Mouse (Mus musculus): ENCODE data around the gene Vegfc. TPM values are rescaled to one million over a fixed set of nuclear protein-coding genes. Genes with fewer than 3 reads are reported as not detected.
A peak's percentile ranks its signal among the peaks of the same experiment; 100 is the strongest.

The Vegfc gene
- 6.8 and 7.3 TPM in 2 replicates for polyA plus RNA-seq (2014; fragmentation: Nextera tagmentation; extraction: Ambion mirVana)

DNA sequence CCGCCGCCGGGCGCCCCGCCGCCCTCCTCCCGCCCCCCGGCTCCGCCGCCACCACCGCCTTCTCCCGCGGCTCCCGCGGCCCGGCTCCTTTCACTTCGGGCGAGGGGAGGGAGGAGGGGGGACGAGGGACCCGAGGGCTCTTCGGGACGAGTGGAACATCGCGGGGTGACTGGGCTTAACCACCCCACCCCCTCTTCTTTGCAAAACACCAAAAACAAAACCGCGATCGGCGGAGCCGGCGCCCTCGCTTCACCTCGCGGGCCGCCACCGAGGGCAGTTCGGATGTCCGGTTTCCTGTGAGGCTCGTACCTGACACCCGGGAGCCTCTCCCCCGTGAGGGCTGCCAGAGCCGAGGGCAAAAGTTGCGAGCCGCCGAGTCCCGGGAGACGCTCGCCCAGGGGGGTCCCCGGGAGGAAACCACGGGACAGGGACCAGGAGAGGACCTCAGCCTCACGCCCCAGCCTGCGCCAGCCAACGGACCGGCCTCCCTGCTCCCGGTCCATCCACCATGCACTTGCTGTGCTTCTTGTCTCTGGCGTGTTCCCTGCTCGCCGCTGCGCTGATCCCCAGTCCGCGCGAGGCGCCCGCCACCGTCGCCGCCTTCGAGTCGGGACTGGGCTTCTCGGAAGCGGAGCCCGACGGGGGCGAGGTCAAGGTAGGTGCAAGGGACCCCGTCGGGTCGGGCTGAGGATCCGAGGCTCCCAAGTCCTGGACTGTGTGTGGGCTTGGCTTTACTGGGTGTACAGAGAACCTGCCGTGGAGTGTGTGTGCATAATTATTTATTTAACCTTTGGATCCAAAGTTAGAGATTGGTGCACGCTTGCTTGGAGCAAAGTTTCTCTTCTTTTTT lies at the start of gene Vegfc:
Gene Vegfc, plus strand, starts transcription at position 336 of the 850 bp plus-strand sequence.
- WGBS, result 0% methylated on average over 74 of the region's 79 CpGs
- ATAC-seq (replicated peaks; ENCODE audit: low FRiP score), result peak; percentile 70
- peak; percentile 72 for DNase-seq (ENCODE audit: low spot score)
- Histone ChIP-seq H3K4me2 (peak within 1 kb of the TSS; percentile 85), H3K27me3 (replicated peaks; ENCODE audit: control insufficient read depth, insufficient read depth, low read length) (peaks cover 6% of the 10 kb centered on the region; the same call in 1 of the 2 replicates), H3K27ac (ENCODE audit: low read depth, low read length) (peak within 1 kb of the TSS; percentile 84), H3K4me1 (replicated peaks; ENCODE audit: control insufficient read depth, insufficient read depth, low read length) (no peaks in the 10 kb centered on the region; the same call in 1 of the 2 replicates), H3K36me3 (ENCODE audit: control insufficient read depth, insufficient read depth, low read length) (no peaks in the 10 kb centered on the region), H3K4me3 (ENCODE audit: low read depth, low read length) (peak within 1 kb of the TSS; percentile 68), H3K9ac (ENCODE audit: low read depth, low read length) (peak within 1 kb of the TSS; percentile 67), H3K9me3 (ENCODE audit: control insufficient read depth, low read length) (no peaks in the 10 kb centered on the region)

DNA sequence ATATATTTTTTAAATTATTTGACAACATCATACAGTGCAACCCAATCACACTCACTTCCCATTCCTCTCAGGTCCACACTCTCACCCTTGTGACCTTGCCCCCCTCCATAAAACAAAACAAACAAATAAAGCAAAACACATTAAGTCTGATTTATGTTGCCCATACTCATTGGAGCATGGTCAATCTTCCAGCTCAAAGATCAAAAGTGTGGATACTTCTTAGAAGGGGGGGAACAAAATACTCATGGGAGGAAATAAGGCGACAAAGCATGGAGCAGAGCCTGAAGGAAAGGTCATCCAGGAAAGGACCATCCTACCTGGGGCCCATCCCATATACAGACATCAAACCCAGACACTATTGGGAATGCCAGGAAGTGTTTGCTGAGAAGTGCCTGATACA lies 42.8 kb upstream of the Vegfc start:
- Histone ChIP-seq H3K36me3 (ENCODE audit: control insufficient read depth, insufficient read depth, low read length) (no peaks in the 10 kb centered on the region), H3K27me3 (replicated peaks; ENCODE audit: control insufficient read depth, insufficient read depth, low read length) (no peaks in the 10 kb centered on the region), H3K4me3 (ENCODE audit: low read depth, low read length) (no peak overlapping the region), H3K27ac (ENCODE audit: low read depth, low read length) (no peak overlapping the region), H3K9me3 (ENCODE audit: control insufficient read depth, low read length) (no peaks in the 10 kb centered on the region), H3K4me2 (no peak overlapping the region), H3K9ac (ENCODE audit: low read depth, low read length) (no peak overlapping the region), H3K4me1 (replicated peaks; ENCODE audit: control insufficient read depth, insufficient read depth, low read length) (no peaks in the 10 kb centered on the region)
- ATAC-seq (replicated peaks; ENCODE audit: low FRiP score), result no peak
- DNase-seq (ENCODE audit: low spot score), result no peak
- WGBS, result 84% methylated on average over 1 of the region's 1 CpGs

DNA sequence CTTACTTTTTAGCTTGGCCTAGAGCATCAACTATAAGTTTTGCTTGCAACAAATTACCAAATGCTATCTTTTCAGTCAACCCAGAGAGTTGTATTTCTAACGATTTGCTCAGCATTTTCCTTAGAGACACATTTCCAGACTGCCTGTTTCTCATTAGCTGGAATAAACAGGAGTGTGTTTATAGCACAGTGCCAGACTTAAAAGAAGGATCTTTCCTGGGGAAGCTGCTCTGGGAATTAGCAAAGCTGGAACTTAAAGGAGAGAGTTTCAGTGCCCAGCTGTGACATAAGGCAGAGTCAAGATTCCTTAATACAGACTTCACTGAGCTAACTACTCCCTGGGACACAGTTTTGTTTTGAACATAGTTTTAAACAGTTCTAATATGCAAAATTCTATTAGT lies 34.8 kb upstream of the Vegfc start:
- ATAC-seq (replicated peaks; ENCODE audit: low FRiP score), result no peak
- DNase-seq (ENCODE audit: low spot score), result no peak
- no peak overlapping the region for H3K9ac ChIP-seq (ENCODE audit: low read depth, low read length)
- H3K27me3 ChIP-seq (replicated peaks; ENCODE audit: control insufficient read depth, insufficient read depth, low read length), result no peaks in the 10 kb centered on the region
- H3K4me2 ChIP-seq, result no peak overlapping the region
- 57% methylated on average over 1 of the region's 1 CpGs for WGBS
- H3K4me3 ChIP-seq (ENCODE audit: low read depth, low read length), result no peak overlapping the region
- no peaks in the 10 kb centered on the region for H3K36me3 ChIP-seq (ENCODE audit: control insufficient read depth, insufficient read depth, low read length)
- no peak overlapping the region for H3K27ac ChIP-seq (ENCODE audit: low read depth, low read length)
- no peaks in the 10 kb centered on the region for H3K4me1 ChIP-seq (replicated peaks; ENCODE audit: control insufficient read depth, insufficient read depth, low read length)
- H3K9me3 ChIP-seq (ENCODE audit: control insufficient read depth, low read length), result no peaks in the 10 kb centered on the region

DNA sequence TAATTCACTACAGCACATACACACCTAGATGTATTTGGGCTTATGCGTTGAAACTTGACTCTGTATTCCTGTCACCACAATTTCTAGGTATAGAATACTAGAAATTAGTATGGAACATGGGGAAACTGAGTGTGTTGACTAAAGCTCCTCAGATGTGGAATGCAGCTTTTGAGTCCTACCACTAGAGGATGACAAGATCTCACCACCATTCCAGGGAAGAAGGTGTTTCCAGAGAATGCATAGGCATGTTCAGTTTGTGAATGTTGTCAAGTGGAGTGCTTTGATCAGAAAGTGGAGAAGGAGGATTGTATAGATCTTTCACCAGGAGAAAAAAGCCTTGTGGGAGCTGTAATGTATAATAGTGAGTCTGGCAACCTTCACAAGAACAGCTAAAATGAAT lies 33.9 kb upstream of the Vegfc start:
- Histone ChIP-seq H3K4me2 (no peak overlapping the region), H3K9me3 (ENCODE audit: control insufficient read depth, low read length) (no peaks in the 10 kb centered on the region), H3K4me1 (replicated peaks; ENCODE audit: control insufficient read depth, insufficient read depth, low read length) (no peaks in the 10 kb centered on the region), H3K4me3 (ENCODE audit: low read depth, low read length) (no peak overlapping the region), H3K27ac (ENCODE audit: low read depth, low read length) (no peak overlapping the region), H3K9ac (ENCODE audit: low read depth, low read length) (no peak overlapping the region), H3K27me3 (replicated peaks; ENCODE audit: control insufficient read depth, insufficient read depth, low read length) (no peaks in the 10 kb centered on the region), H3K36me3 (ENCODE audit: control insufficient read depth, insufficient read depth, low read length) (no peaks in the 10 kb centered on the region)
- 88% methylated on average over 1 of the region's 1 CpGs for WGBS
- DNase-seq (ENCODE audit: low spot score) (no peak), ATAC-seq (replicated peaks; ENCODE audit: low FRiP score) (no peak)

DNA sequence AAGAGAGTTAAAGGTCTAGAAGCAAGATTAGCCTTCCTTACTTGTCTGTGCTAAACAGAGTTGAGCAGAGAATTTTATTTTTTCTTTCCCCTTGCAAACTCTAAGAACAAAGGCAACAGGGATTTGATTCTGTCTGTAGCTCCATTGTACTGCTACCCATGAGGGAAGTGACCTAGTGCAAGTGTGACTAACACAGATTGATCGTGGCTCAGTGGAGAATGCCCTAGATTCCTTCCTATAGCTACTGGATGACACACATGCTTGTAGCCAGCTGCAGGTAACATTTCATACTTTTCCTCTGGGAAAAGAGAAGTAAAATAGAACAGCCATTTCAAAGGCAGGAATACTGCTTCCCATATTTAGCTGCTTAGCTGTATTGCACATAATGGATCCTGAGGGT lies 24.2 kb upstream of the Vegfc start:
- no peak overlapping the region for H3K9ac ChIP-seq (ENCODE audit: low read depth, low read length)
- no peak overlapping the region for H3K27ac ChIP-seq (ENCODE audit: low read depth, low read length)
- H3K36me3 ChIP-seq (ENCODE audit: control insufficient read depth, insufficient read depth, low read length), result no peaks in the 10 kb centered on the region
- H3K27me3 ChIP-seq (replicated peaks; ENCODE audit: control insufficient read depth, insufficient read depth, low read length), result no peaks in the 10 kb centered on the region
- DNase-seq (ENCODE audit: low spot score), result no peak
- H3K9me3 ChIP-seq (ENCODE audit: control insufficient read depth, low read length), result no peaks in the 10 kb centered on the region
- H3K4me2 ChIP-seq, result no peak overlapping the region
- ATAC-seq (replicated peaks; ENCODE audit: low FRiP score), result no peak
- H3K4me1 ChIP-seq (replicated peaks; ENCODE audit: control insufficient read depth, insufficient read depth, low read length), result no peaks in the 10 kb centered on the region
- 49% methylated on average over 1 of the region's 1 CpGs for WGBS
- H3K4me3 ChIP-seq (ENCODE audit: low read depth, low read length), result no peak overlapping the region

DNA sequence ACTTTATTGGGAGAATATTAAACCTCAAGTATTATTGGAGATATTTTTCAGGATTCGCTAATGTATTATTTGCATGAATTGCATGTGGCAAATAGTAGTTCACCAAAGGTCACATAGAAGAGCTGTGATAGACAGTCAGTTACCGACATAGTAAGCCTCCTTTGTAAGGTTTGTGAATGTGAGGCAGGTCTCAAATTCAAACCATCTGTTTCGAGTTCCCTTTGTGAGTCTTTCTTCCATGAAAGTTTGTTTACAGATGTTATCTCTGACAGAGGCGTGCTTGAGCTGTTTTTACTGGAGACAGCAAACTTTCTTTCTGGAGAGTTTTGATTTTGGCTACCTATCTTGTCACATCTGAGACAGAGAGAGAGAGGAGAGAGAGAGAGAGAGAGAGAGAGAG lies 11.9 kb upstream of the Vegfc start:
- no peaks in the 10 kb centered on the region for H3K36me3 ChIP-seq (ENCODE audit: control insufficient read depth, insufficient read depth, low read length)
- 39% methylated on average over 4 of the region's 4 CpGs for WGBS
- ATAC-seq (replicated peaks; ENCODE audit: low FRiP score), result no peak

DNA sequence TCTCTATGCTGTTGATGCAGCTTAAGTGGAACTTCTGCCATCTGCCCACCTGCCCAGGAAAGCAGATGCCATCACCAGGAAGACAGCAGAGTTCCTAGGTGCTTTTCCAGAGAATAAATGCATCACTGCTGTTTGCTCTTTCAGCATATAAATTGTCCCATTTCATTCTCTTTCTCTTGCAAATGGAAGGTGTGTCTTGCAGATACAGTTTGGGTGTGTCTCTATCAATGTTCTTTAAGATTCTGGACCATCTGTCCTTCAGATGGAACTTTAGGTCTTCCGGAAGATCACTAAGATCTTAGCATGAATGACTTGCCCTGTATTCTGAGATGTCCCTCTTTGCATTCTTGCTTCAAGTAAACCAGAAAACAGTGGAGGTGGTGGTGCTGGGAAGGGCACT lies 1.1 kb upstream of the Vegfc start:
- H3K9me3 ChIP-seq (ENCODE audit: control insufficient read depth, low read length), result no peaks in the 10 kb centered on the region
- DNase-seq (ENCODE audit: low spot score), result no peak
- 60% methylated on average over 1 of the region's 1 CpGs for WGBS
- 0 out of 2 replicates have a peak, but pooled peaks have one; percentile 4 for ATAC-seq (replicated peaks; ENCODE audit: low FRiP score)
- no peaks in the 10 kb centered on the region; the same call in 1 of the 2 replicates for H3K4me1 ChIP-seq (replicated peaks; ENCODE audit: control insufficient read depth, insufficient read depth, low read length)
- no peak overlapping the region for H3K9ac ChIP-seq (ENCODE audit: low read depth, low read length)
- no peaks in the 10 kb centered on the region for H3K36me3 ChIP-seq (ENCODE audit: control insufficient read depth, insufficient read depth, low read length)
- H3K27me3 ChIP-seq (replicated peaks; ENCODE audit: control insufficient read depth, insufficient read depth, low read length), result peaks cover 6% of the 10 kb centered on the region; the same call in 1 of the 2 replicates
- H3K4me3 ChIP-seq (ENCODE audit: low read depth, low read length), result no peak overlapping the region
- H3K27ac ChIP-seq (ENCODE audit: low read depth, low read length), result no peak overlapping the region
- H3K4me2 ChIP-seq, result peak overlapping the region; percentile 85

More for the DNA sequence above, 11.9 kb upstream of the Vegfc start:
- no peaks in the 10 kb centered on the region for H3K27me3 ChIP-seq (replicated peaks; ENCODE audit: control insufficient read depth, insufficient read depth, low read length)
- no peaks in the 10 kb centered on the region for H3K4me1 ChIP-seq (replicated peaks; ENCODE audit: control insufficient read depth, insufficient read depth, low read length)
- DNase-seq (ENCODE audit: low spot score), result no peak
- H3K9ac ChIP-seq (ENCODE audit: low read depth, low read length), result no peak overlapping the region
- no peak overlapping the region for H3K4me3 ChIP-seq (ENCODE audit: low read depth, low read length)
- H3K4me2 ChIP-seq, result no peak overlapping the region
- H3K27ac ChIP-seq (ENCODE audit: low read depth, low read length), result no peak overlapping the region
- no peaks in the 10 kb centered on the region for H3K9me3 ChIP-seq (ENCODE audit: control insufficient read depth, low read length)

DNA sequence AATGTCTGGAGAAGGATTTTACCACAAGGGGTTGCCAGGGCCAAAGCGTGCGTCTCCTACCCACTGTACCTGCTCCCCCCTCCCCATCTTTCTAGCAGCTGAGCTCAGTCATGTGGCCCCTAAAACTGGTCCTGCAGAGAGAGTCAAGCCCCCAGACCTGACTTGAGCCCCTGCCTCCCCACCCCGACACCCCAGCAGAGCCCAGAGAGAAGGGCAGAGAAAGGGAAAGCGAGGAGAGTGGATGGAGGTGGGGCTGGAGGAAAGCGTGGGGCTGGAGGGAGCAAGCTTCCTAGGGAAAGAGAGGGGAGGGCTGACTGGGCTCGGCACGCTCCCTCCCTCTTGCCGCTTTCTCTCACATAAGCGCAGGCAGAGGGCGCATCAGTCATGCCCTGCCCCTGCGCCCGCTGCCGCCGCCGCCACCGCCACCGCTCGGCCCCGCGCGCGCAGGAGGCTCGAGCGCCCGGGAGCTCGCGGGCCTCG lies 575 bp upstream of the Vegfc start:
- Histone ChIP-seq H3K27me3 (replicated peaks; ENCODE audit: control insufficient read depth, insufficient read depth, low read length) (peaks cover 6% of the 10 kb centered on the region; the same call in 1 of the 2 replicates), H3K4me3 (ENCODE audit: low read depth, low read length) (peak overlapping the region; percentile 68), H3K4me2 (peak overlapping the region; percentile 85), H3K9ac (ENCODE audit: low read depth, low read length) (peak overlapping the region; percentile 67), H3K4me1 (replicated peaks; ENCODE audit: control insufficient read depth, insufficient read depth, low read length) (no peaks in the 10 kb centered on the region; the same call in 1 of the 2 replicates), H3K27ac (ENCODE audit: low read depth, low read length) (peak overlapping the region; percentile 84; the same call in 1 of the 2 replicates), H3K9me3 (ENCODE audit: control insufficient read depth, low read length) (no peaks in the 10 kb centered on the region), H3K36me3 (ENCODE audit: control insufficient read depth, insufficient read depth, low read length) (no peaks in the 10 kb centered on the region)
- WGBS, result under 1% methylated on average over 24 of the region's 28 CpGs
- peak; percentile 69 for DNase-seq (ENCODE audit: low spot score)
- peak; percentile 79 for ATAC-seq (replicated peaks; ENCODE audit: low FRiP score)

All from liver, embryonic 11.5 days (tissue).